Mouse (Mus musculus): ENCODE measurements at regions not wholly inside any gene's neighbourhood (a gene's known extent, or its start where the extent isn't known, plus 50 kb on each side); places are given as distances from the start of the nearest gene placed in this dataset.

DNA sequence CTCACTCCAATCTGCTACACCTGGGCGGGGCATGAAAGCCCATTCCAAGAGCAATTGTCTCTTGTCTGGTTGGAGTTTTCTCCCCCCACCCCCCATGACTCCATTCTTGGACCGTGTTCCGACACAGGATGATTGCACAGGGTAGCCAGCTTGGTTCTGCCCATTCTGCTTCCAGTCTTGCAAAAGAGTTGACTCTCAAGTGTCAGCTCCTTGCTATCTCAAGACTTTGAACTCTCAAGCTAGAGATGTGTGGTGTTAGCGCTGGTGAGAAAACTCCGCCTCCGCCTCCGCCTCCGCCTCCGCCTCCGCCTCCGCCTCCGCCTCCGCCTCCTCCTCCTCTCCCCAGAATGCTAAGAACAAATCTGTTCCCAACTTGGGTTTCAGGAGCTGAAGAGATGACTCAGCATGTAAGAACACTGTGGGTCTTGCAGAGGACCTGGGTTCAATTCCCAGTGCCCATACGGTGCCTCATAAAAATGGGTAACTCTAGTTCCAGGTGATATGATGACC is 135.1 kb downstream of the Bcat1 start:
- no peak for DNase-seq (ENCODE audit: low spot score)
- Histone ChIP-seq H3K9me3 (replicated peaks) (no peaks in the 10 kb centered on the region), H3K4me1 (peaks cover 50% of the 10 kb centered on the region), H3K36me3 (no peaks in the 10 kb centered on the region), H3K27me3 (ENCODE audit: low read depth, poor library complexity, severe bottlenecking) (no peaks in the 10 kb centered on the region), H3K4me3 (no peak overlapping the region), H3K27ac (peak overlapping the region; percentile 14; the same call in 1 of the 2 replicates)
- whole genome bisulfite sequencing: 80% methylated on average over 14 of the region's 14 CpGs

DNA sequence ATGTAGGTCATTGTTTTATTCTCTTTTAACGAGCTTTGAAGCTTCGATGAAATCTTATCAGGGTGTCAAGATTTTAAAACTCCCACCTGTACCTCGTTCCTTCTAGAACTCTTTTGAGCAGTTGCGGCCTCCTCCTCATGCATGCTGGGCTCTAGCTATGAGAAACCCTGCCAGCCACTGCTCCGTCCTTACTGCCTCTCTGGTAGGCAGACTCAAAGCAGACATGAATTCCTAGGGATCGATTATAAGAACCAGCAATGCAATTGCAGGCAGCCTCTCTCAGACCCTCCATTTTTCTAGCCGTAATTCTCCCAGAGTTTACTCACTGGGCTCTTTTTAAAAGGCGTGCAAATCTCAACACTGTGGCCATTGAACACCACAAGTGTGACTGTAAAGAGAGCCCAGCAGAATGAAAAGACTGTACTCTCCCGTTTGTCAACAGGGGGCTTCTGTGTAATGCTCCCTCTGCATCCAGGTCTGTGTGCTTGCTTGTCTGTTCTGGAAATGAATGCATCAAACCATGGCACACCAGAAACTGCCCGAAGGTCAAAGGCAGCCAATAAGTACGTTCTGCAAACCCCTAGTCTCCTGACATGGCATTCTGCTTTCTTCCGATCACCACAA is 137.3 kb downstream of the Bcat1 start:
- no peak for DNase-seq (ENCODE audit: low spot score)
- H3K4me3 ChIP-seq: no peak overlapping the region
- 89% methylated on average over 12 of the region's 12 CpGs for WGBS
- peak overlapping the region; percentile 37; the same call in 1 of the 2 replicates for H3K27ac ChIP-seq
- peaks cover 28% of the 10 kb centered on the region for H3K4me1 ChIP-seq
- H3K36me3 ChIP-seq: no peaks in the 10 kb centered on the region
- H3K9me3 ChIP-seq (replicated peaks): no peaks in the 10 kb centered on the region
- H3K27me3 ChIP-seq (ENCODE audit: low read depth, poor library complexity, severe bottlenecking): no peaks in the 10 kb centered on the region

DNA sequence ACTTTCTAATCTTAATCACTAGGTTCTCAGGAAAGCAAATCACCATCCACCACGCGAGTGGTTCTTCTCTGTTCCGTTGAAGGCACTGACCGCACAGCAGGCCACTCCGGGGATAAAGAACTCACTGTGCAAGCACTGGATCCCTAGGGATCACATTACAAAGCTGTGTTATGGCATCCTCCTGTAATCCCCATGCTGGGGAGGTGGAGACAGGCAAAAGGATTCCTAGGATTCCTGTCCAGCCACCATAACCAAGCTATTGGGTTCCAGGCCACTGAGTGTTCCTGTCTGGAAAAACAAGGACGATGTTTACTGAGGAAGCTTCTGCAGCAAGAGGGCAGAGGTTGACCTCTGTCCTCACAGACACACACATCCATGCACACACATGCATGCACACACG is 138.8 kb downstream of the Bcat1 start:
- Histone ChIP-seq H3K27me3 (ENCODE audit: low read depth, poor library complexity, severe bottlenecking) (no peaks in the 10 kb centered on the region), H3K4me1 (peaks cover 16% of the 10 kb centered on the region; the same call in 1 of the 2 replicates), H3K9me3 (replicated peaks) (no peaks in the 10 kb centered on the region), H3K36me3 (no peaks in the 10 kb centered on the region), H3K27ac (0 out of 2 replicates have a peak overlapping the region, but pooled peaks have one; percentile 36), H3K4me3 (no peak overlapping the region)
- 78% methylated on average over 7 of the region's 7 CpGs for WGBS
- DNase-seq (ENCODE audit: low spot score): no peak

DNA sequence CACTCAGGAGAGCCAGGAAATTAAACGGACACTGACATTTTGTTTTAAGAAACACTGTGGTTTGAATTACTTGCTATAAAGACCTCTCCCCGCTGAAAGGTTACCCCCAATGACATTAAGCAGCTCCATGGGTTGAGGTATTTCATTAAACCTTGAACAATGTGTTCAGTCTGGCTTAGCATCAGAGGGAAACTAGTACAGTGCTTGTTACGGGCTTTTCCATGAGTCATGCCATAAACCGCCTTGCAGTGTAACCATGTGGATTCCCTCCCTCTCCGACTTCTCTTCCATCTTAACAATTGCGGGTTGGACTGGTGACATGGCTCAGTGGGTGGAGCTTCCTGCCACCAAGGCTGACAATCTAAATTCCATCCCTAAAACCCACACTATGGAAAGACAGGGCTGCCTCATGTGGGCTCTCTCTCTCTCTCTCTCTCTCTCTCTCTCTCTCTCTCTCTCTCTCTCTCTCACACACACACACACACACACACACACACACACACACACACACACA is 142.2 kb downstream of the Bcat1 start:
- 89% methylated on average over 6 of the region's 6 CpGs for WGBS

DNA sequence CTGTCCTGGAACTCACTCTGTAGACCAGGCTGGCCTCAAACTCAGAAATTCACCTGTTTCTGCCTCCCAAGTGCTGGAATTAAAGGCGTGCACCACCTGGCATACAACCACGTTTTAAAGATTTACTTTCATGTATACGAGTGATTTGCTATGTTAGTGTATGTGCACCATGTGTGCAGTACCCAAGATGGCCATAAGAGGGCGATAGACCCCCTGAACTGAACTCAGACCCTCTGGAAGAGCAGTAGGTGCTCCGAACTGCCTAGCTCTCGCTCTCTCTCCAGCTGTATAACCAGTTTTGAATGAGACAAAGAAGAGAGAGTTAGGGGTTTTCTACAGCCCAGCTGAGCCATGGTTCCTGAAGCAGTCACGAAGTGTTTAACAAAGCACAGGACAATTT is 143.6 kb downstream of the Bcat1 start:
- Histone ChIP-seq H3K9me3 (replicated peaks) (no peaks in the 10 kb centered on the region), H3K27me3 (ENCODE audit: low read depth, poor library complexity, severe bottlenecking) (no peaks in the 10 kb centered on the region), H3K36me3 (no peaks in the 10 kb centered on the region), H3K4me3 (no peak overlapping the region), H3K4me1 (peaks cover 3% of the 10 kb centered on the region; the same call in 1 of the 2 replicates), H3K27ac (no peak overlapping the region)
- DNase-seq (ENCODE audit: low spot score): no peak
- 81% methylated on average over 7 of the region's 7 CpGs for WGBS

More for the DNA sequence above, 142.2 kb downstream of the Bcat1 start:
- DNase-seq (ENCODE audit: low spot score): no peak
- Histone ChIP-seq H3K36me3 (no peaks in the 10 kb centered on the region), H3K9me3 (replicated peaks) (no peaks in the 10 kb centered on the region), H3K4me3 (no peak overlapping the region), H3K4me1 (peaks cover 8% of the 10 kb centered on the region; the same call in 1 of the 2 replicates), H3K27ac (no peak overlapping the region), H3K27me3 (ENCODE audit: low read depth, poor library complexity, severe bottlenecking) (no peaks in the 10 kb centered on the region)

DNA sequence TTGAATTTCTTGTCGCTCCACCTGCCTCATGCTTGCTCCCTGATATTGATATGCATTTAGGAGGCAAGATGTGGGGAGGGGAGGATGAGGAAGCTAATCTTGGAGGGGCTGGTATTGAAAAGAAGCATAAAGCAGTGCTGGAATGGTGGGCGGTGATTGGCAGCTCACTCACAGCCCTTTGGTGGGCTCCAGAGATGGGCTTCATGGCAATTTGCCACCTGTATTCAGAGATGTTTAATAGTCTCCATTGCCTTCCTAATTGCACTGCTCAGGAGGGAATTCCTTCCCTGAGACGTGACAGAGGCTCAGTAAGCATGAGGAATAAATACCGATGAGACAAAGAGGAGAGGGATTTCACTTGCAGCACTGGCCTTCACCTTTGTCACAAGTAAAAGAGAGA is 146.0 kb downstream of the Bcat1 start:
- DNase-seq (ENCODE audit: low spot score): no peak
- Histone ChIP-seq H3K36me3 (no peaks in the 10 kb centered on the region), H3K27me3 (ENCODE audit: low read depth, poor library complexity, severe bottlenecking) (no peaks in the 10 kb centered on the region), H3K9me3 (replicated peaks) (no peaks in the 10 kb centered on the region), H3K27ac (no peak overlapping the region), H3K4me3 (no peak overlapping the region), H3K4me1 (no peaks in the 10 kb centered on the region)
- WGBS: 83% methylated on average over 4 of the region's 4 CpGs

DNA sequence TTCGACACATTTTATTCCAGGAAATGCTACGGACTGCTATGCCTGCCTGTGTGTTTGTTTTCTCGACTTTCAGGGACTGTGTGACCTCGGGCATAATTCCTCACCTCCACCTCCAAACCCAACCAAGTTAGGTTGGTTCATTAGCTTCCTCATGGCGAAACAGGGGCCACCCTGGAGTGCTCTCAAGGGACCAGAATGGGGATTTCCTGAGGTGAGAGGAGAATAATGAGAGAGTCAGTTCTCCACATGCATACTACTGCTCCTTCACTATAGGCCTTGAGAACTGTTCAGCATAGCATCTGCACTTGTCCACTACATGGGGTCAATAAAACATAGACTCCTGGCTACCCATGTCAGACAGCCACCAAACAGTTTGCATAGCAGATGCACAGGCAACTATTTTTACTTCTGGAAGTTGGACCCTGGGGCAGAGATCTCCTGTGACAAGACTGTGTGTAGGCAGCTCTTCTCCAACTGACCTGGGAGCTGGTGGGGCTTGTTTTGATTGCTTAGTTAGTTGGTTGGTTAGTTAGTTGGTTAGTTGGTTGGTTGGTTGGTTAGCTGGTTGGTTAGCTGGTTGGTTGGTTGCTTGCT is 146.6 kb downstream of the Bcat1 start:
- Histone ChIP-seq H3K4me1 (no peaks in the 10 kb centered on the region), H3K9me3 (replicated peaks) (no peaks in the 10 kb centered on the region), H3K36me3 (no peaks in the 10 kb centered on the region), H3K27me3 (ENCODE audit: low read depth, poor library complexity, severe bottlenecking) (no peaks in the 10 kb centered on the region), H3K27ac (no peak overlapping the region), H3K4me3 (no peak overlapping the region)
- 84% methylated on average over 5 of the region's 5 CpGs for WGBS
- no peak for DNase-seq (ENCODE audit: low spot score)

DNA sequence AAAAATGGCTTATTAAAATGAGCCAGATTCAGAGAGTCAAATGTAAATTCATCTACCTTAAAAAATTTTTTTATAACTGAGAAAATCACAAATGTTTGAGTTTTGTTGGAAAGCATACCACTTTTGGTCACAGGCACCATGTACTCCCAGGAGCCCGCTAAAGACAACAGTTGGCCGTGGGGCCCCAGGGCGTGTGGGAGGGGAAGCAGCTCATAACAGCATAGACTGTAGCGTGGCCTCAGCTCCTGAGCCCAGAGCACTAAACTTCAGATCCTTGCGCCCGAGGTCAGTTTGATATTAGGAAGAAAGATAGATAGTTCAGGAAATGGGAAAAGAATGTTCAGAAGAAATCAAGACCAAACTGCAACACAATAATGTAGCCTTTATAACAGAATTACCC is 145.8 kb upstream of the Sox5 start:
- Histone ChIP-seq H3K4me1 (no peaks in the 10 kb centered on the region), H3K4me3 (no peak overlapping the region), H3K27me3 (ENCODE audit: low read depth, poor library complexity, severe bottlenecking) (no peaks in the 10 kb centered on the region), H3K27ac (no peak overlapping the region), H3K36me3 (no peaks in the 10 kb centered on the region), H3K9me3 (replicated peaks) (no peaks in the 10 kb centered on the region)
- WGBS: 85% methylated on average over 6 of the region's 6 CpGs
- DNase-seq (ENCODE audit: low spot score): no peak

DNA sequence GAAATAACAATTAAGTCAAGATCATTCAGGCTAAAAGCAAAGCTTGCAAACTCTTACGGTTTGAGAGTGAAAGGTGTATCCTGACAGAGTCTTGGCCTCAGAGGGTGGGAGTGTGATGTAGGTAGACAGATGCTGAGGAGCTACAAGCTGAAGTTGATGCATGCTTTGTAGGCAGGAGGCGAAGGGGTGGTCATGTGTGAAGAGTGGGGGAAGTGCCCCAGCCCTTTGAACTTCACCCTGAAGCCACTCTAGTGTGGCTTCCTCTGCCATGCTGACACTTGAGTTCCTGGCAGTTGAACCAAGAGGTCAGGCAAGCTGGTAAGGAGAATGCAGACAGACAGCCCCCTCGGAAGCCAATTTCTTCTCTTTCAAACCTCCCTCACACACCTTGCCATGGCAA is 141.0 kb upstream of the Sox5 start:
- DNase-seq (ENCODE audit: low spot score): no peak
- Histone ChIP-seq H3K27me3 (ENCODE audit: low read depth, poor library complexity, severe bottlenecking) (no peaks in the 10 kb centered on the region), H3K9me3 (replicated peaks) (no peaks in the 10 kb centered on the region), H3K4me3 (no peak overlapping the region), H3K27ac (no peak overlapping the region), H3K36me3 (no peaks in the 10 kb centered on the region), H3K4me1 (no peaks in the 10 kb centered on the region)
- 88% methylated on average over 3 of the region's 3 CpGs for WGBS

DNA sequence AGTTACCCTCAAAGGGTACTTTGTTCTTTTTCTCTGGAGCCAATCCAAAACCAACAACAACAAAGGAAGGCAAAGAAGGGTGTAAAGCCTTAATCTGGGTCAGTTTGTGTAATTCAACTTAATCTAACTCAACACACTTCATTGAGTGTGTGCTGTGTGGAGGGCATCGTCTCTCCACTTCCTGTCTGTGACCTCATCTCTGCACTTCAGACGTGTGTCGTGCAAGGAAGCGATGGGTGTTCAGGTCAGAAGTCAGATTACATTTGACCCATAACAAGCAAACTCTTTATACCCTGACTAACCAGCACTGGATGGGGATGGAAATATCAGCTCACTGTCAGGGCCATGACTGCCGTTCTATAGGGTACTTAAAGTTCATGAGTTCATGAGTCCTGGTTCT is 138.0 kb upstream of the Sox5 start:
- Histone ChIP-seq H3K27me3 (ENCODE audit: low read depth, poor library complexity, severe bottlenecking) (no peaks in the 10 kb centered on the region), H3K27ac (no peak overlapping the region), H3K4me1 (no peaks in the 10 kb centered on the region), H3K9me3 (replicated peaks) (no peaks in the 10 kb centered on the region), H3K36me3 (no peaks in the 10 kb centered on the region), H3K4me3 (no peak overlapping the region)
- DNase-seq (ENCODE audit: low spot score): no peak
- WGBS: 61% methylated on average over 5 of the region's 5 CpGs

DNA sequence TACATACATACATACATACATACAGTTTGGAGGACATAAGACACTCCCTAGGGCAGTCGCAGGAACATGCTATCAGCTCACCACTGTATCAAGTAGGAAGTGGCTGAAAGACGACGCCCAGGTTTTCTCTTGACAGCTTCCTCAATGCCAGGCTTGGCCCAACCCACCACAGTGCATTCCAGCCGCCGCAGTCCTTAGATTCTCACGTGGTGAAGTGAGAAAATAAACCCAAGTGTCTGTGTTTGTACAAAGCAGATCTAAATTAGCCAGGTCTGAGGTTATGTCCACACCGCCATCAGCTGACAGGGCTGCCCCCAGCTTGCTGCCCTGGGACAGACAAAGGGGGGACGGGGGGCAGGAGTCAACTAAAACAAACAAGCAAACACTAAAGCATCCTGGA is 135.4 kb upstream of the Sox5 start:
- 52% methylated on average over 8 of the region's 8 CpGs for WGBS
- Histone ChIP-seq H3K9me3 (replicated peaks) (no peaks in the 10 kb centered on the region), H3K27ac (no peak overlapping the region), H3K36me3 (no peaks in the 10 kb centered on the region), H3K27me3 (ENCODE audit: low read depth, poor library complexity, severe bottlenecking) (no peaks in the 10 kb centered on the region), H3K4me3 (no peak overlapping the region), H3K4me1 (peaks cover 16% of the 10 kb centered on the region)
- no peak for DNase-seq (ENCODE audit: low spot score)

DNA sequence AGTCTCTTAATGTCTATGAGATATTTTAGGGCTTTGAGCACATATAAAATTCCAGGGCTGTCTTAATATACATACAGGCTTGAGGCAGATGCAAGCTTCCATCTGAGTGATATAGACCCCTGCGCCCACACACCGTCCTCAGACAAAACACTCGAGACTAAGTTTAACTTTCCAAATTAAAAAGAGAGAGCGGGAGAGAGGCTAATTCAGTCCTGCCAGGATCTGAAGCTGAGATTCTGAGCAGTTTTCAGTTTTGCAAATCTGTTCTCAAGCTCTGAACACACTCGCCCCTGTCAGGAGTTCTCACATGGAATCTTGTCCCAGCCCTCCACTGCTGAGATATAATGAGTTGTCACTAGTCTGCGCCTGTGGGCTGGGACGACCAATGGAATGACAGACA is 130.0 kb upstream of the Sox5 start:
- no peak for DNase-seq (ENCODE audit: low spot score)
- peaks cover 16% of the 10 kb centered on the region for H3K4me1 ChIP-seq
- no peak overlapping the region for H3K4me3 ChIP-seq
- H3K9me3 ChIP-seq (replicated peaks): no peaks in the 10 kb centered on the region
- no peaks in the 10 kb centered on the region for H3K36me3 ChIP-seq
- H3K27ac ChIP-seq: no peak overlapping the region
- WGBS: 94% methylated on average over 7 of the region's 7 CpGs
- H3K27me3 ChIP-seq (ENCODE audit: low read depth, poor library complexity, severe bottlenecking): no peaks in the 10 kb centered on the region

DNA sequence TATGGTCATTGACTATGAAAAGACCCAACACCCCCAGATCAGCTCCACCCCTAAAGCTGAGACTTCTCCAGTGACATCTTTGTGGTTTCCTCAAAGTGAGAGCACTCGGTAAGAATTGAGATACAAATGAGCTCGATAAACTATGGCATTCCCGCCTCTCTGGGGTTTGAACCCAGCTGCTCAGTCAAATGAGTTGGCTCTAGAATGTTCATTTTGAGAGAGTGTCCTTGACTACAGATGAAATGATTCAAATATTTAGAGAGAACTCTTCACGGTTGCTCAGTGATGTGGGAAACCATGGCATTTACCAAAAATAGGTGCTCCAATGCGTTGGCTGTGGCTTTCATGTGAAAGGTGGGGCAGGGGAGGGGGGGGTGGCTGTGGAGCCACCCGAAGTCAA is 128.6 kb upstream of the Sox5 start:
- H3K9me3 ChIP-seq (replicated peaks): no peaks in the 10 kb centered on the region
- DNase-seq (ENCODE audit: low spot score): no peak
- H3K4me1 ChIP-seq: peaks cover 16% of the 10 kb centered on the region
- H3K27me3 ChIP-seq (ENCODE audit: low read depth, poor library complexity, severe bottlenecking): no peaks in the 10 kb centered on the region
- H3K36me3 ChIP-seq: no peaks in the 10 kb centered on the region
- no peak overlapping the region for H3K4me3 ChIP-seq
- 90% methylated on average over 6 of the region's 6 CpGs for WGBS
- H3K27ac ChIP-seq: no peak overlapping the region

Data from limb, embryonic 10.5 days (tissue).